Mouse (Mus musculus): ENCODE data around the gene Tnik.

Gene Tnik

GRCm38 (mm10) chr3:28638957-28639356 is 375.9 kb downstream of the Tnik start:
- no peak for DNase-seq

GRCm38 (mm10) chr3:28643252-28643947 is 380.4 kb downstream of the Tnik start:
- DNase-seq, result no peak

GRCm38 (mm10) chr3:28652574-28652973 is 389.6 kb downstream of the Tnik start:
- no peak for DNase-seq

GRCm38 (mm10) chr3:28653043-28653442 is 390.0 kb downstream of the Tnik start:
- no peak for DNase-seq

GRCm38 (mm10) chr3:28654740-28655139 is 391.7 kb downstream of the Tnik start:
- DNase-seq, result no peak

GRCm38 (mm10) chr3:28658349-28658748 is 395.3 kb downstream of the Tnik start:
- peak; percentile 19 for DNase-seq

- DNase-seq, result no peak
These were observed 417.8 kb downstream of the Tnik start for GRCm38 (mm10) chr3:28680851-28681250.

GRCm38 (mm10) chr3:28681866-28682265 is 418.9 kb downstream of the Tnik start:
- peak; percentile 67 for DNase-seq

- no peak for DNase-seq
These were observed 419.4 kb downstream of the Tnik start for GRCm38 (mm10) chr3:28682411-28682810.

- DNase-seq, result no peak
These were observed 422.5 kb downstream of the Tnik start for GRCm38 (mm10) chr3:28685510-28685909.

- no peak for DNase-seq
These were observed 431.8 kb downstream of the Tnik start for GRCm38 (mm10) chr3:28694811-28695210.

- DNase-seq, result peak; percentile 75
These were observed 432.6 kb downstream of the Tnik start for GRCm38 (mm10) chr3:28695608-28696007.

GRCm38 (mm10) chr3:28696162-28696561 is 433.1 kb downstream of the Tnik start:
- no peak for DNase-seq

- DNase-seq, result peak; percentile 61
These were observed 434.8 kb downstream of the Tnik start, which contains the start of gene Slc2a2 for GRCm38 (mm10) chr3:28697797-28698196. Gene Slc2a2 (plus strand): TSS chr3:28697903.

- peak; percentile 40 for DNase-seq
These were observed 436.6 kb downstream of the Tnik start for GRCm38 (mm10) chr3:28699601-28700000.

- DNase-seq, result peak; percentile 76
These were observed 442.6 kb downstream of the Tnik start for GRCm38 (mm10) chr3:28705522-28706137.

- DNase-seq, result no peak
These were observed 443.7 kb downstream of the Tnik start for GRCm38 (mm10) chr3:28706736-28707135.

- DNase-seq, result no peak
These were observed 446.7 kb downstream of the Tnik start for GRCm38 (mm10) chr3:28709740-28710139.

- no peak for DNase-seq
These were observed 451.1 kb downstream of the Tnik start for GRCm38 (mm10) chr3:28713913-28714698.

GRCm38 (mm10) chr3:28718521-28718920 is 455.5 kb downstream of the Tnik start:
- no peak for DNase-seq

- DNase-seq, result no peak
These were observed 458.2 kb downstream of the Tnik start for GRCm38 (mm10) chr3:28721218-28721617.

GRCm38 (mm10) chr3:28721838-28722237 is 458.8 kb downstream of the Tnik start:
- peak; percentile 40 for DNase-seq

GRCm38 (mm10) chr3:28722531-28722930 is 459.5 kb downstream of the Tnik start:
- no peak for DNase-seq

- DNase-seq, result no peak
These were observed 460.5 kb downstream of the Tnik start for GRCm38 (mm10) chr3:28723534-28723933.
